Mouse (Mus musculus) heart, adult 2 months (tissue): ENCODE data around the gene Phlpp1. TPM values are rescaled to one million over a fixed set of nuclear protein-coding genes. Genes with fewer than 3 reads are reported as not detected.

Experiments used
- DNase-seq, 2 experiments: peaks; one replicate each; pipeline ENCODE4 v3.0.0; 2021
- H3K27ac ChIP-seq: fragments of 200-600 bp; 2 replicates; pipeline ENCODE4 v1.8.1; 2022
- H3K27me3 ChIP-seq: fragments of 200-500 bp; 2 replicates; pipeline ENCODE4 v1.6.1; 2012; ENCODE audit warnings: mild to moderate bottlenecking, low read length, inconsistent platforms, mixed read lengths; ENCODE audit not compliant: control insufficient read depth, insufficient read depth
- H3K36me3 ChIP-seq: fragments of 200-500 bp; 2 replicates; pipeline ENCODE4 v1.6.1; 2012; ENCODE audit warnings: low read length, inconsistent platforms; ENCODE audit not compliant: control insufficient read depth, insufficient read depth
- H3K4me1 ChIP-seq: fragments of 200-500 bp; 2 replicates; pipeline ENCODE4 v1.6.1; 2011; ENCODE audit warnings: low read length; ENCODE audit not compliant: control insufficient read depth, insufficient read depth
- H3K4me3 ChIP-seq: fragments of 200-600 bp; 2 replicates; pipeline ENCODE4 v1.8.1; 2022
- H3K79me2 ChIP-seq: fragments of 200-500 bp; replicated peaks from 2 replicates; pipeline ENCODE4 v1.6.1; 2012; ENCODE audit warnings: mild to moderate bottlenecking, inconsistent platforms, low read length, moderate library complexity, mixed read lengths; ENCODE audit not compliant: control insufficient read depth, insufficient read depth
- H3K9ac ChIP-seq: fragments of 200-500 bp; 2 replicates; pipeline ENCODE4 v1.6.1; 2012; ENCODE audit warnings: low read depth, mild to moderate bottlenecking, control low read depth, inconsistent platforms, low read length, mixed read lengths
- CTCF ChIP-seq: fragments of 200-600 bp; IDR thresholded peaks from 2 replicates; pipeline ENCODE4 v1.8.1; 2022; ENCODE audit warnings: antibody characterized with exemption, mild to moderate bottlenecking, moderate library complexity
- EP300 ChIP-seq: fragments of 200-500 bp; IDR thresholded peaks from 2 replicates; pipeline ENCODE4 v1.6.1; 2011; ENCODE audit warnings: low read depth, low read length, control low read depth; ENCODE audit not compliant: insufficient read depth
- POLR2A ChIP-seq: fragments of 200-500 bp; IDR thresholded peaks from 2 replicates; pipeline ENCODE4 v1.6.1; 2011; ENCODE audit warnings: mild to moderate bottlenecking, low read depth, low read length, control low read depth; ENCODE audit not compliant: insufficient read depth
- WGBS: fragments of 180-500 bp; shearing (Covaris S2); methylation state at CpG from one replicate; pipeline ENCODE4 v1.1.7; 2018; 5-methylcytosine and 5-hydroxymethylcytosine counted together
- intact Hi-C: fragments of 180-260 bp; cut with DNase I; formaldehyde crosslinking; loops from one replicate; pipeline ENCODE4 v1.15.1; 2025
- polyA plus RNA-seq: library from polyadenylated mRNA; depleted of rRNA; stranded (reverse); fragments of >200 nt; gene quantifications from 2 replicates; pipeline ENCODE4 v1.2.3, GENCODE M21; 2012
- total RNA-seq, 2 experiments: library from RNA; stranded (reverse); gene quantifications; 2 replicates each; pipeline ENCODE4 v1.2.3; 2021

Phlpp1 gene
- total and polyA plus RNA-seq, 3 experiments, result 9.6 to 17.2 (median 16.3) TPM

DNA sequence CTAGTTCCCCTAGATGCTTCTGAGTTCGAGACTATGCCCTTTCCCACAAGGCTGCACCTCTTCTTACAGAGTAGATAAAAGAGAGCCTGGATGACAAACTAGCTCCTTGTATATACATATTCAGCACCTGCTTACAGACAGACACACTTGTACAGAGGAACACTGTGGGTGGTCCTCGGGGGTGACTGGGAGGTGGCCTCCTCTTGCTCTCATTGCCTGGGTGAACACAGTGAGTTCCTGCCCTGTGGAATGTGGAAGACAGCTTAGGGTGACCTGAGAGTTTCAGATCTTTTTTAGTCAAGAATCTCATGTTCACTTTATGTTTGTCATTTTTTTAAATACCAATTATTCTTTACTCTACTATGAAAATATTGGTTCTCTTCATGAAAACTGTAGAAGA, 200.9 kb downstream of the Phlpp1 start:
- Histone ChIP-seq H3K4me1 (no peaks in the 10 kb centered on the region), H3K9ac (no peak overlapping the region), H3K27me3 (no peaks in the 10 kb centered on the region), H3K36me3 (no peaks in the 10 kb centered on the region), H3K4me3 (no peak overlapping the region), H3K79me2 (no peaks in the 10 kb centered on the region), H3K27ac (no peak overlapping the region)
- intact Hi-C loops, result no loop called here
- 94% methylated on average over 2 of the region's 2 CpGs for WGBS
- no peak for DNase-seq
- TF ChIP-seq EP300, result no peak
- TF ChIP-seq CTCF, result no peak
- TF ChIP-seq POLR2A, result no peak

DNA sequence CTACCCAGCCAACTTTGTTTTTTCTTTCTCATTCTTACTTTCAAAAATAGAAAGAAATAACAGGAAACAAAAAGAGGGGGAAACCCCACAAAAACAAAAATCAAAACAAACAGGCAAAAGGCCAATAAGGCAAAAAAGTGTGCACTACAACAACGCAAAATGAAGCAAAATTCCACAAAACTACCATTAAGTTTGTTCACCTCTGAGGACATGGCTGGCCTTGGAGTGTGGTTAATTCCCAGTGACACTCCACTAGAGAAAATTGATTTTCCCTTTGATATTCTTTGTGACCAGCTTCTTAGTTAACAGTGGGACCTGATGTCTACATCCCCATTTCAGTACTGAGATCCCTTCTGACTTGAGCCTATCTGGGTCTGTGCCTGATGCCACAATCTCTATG, 202.1 kb downstream of the Phlpp1 start:
- intact Hi-C loops, result loop anchor here (2.0 kb wide), 1 partner anchor 203 kb away; the partner anchor contains the start of gene Phlpp1
- H3K36me3 ChIP-seq, result no peaks in the 10 kb centered on the region
- H3K4me3 ChIP-seq, result no peak overlapping the region
- no peak overlapping the region for H3K27ac ChIP-seq
- 87% methylated on average over 1 of the region's 1 CpGs for WGBS
- no peak for DNase-seq
- H3K9ac ChIP-seq, result no peak overlapping the region
- no peaks in the 10 kb centered on the region for H3K27me3 ChIP-seq
- TF ChIP-seq POLR2A (no peak), CTCF (no peak), EP300 (no peak)
- H3K79me2 ChIP-seq, result no peaks in the 10 kb centered on the region
- H3K4me1 ChIP-seq, result no peaks in the 10 kb centered on the region

DNA sequence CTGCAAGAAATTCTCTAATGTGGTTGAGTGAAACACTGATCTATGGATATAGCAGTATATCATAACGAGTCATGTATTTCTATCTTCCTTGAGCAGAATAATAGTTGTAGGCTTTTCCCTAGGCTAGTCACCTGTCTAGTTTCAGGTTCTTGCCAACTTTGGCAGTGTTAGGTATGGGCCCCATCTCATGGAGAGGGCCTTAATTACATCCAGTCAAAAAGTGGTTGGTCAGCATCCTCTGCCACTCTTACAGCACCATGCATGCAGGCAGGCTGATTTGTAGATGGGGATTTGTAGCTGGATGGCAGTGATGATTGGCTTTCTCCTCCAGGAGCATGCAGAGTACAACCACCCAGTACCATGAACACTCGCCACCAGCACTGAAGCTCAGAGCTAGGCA, 202.7 kb downstream of the Phlpp1 start:
- no peaks in the 10 kb centered on the region for H3K79me2 ChIP-seq
- no peak for TF ChIP-seq POLR2A
- no peak for TF ChIP-seq EP300
- peak; percentile 72 for TF ChIP-seq CTCF
- H3K27ac ChIP-seq, result no peak overlapping the region
- H3K27me3 ChIP-seq, result no peaks in the 10 kb centered on the region
- no peaks in the 10 kb centered on the region for H3K36me3 ChIP-seq
- no peak overlapping the region for H3K9ac ChIP-seq
- no peaks in the 10 kb centered on the region for H3K4me1 ChIP-seq
- intact Hi-C loops, result loop anchor here (2.0 kb wide), 1 partner anchor 203 kb away; the partner anchor contains the start of gene Phlpp1
- DNase-seq, result no peak
- H3K4me3 ChIP-seq, result no peak overlapping the region
- WGBS, result 86% methylated on average over 2 of the region's 2 CpGs

DNA sequence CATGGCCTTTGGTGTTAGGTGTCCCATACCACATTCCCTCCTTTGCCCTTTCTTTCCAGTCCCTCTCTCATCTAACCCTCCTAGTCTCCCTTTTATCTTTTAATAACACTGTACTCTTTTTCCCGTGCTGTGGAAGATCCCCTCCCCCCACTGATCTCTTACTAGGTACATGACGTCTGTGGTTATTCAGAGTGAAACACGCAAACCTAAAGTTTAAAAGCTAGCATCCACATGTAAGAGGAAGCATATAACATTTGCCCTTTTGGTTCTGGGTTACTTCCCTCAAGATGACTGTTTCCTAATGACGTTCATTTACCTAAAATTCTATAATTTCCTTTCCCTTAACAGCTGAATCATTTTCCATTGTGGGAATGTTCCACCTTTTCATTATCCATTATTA, 203.4 kb downstream of the Phlpp1 start:
- intact Hi-C loops, result loop anchor here (2.0 kb wide), 1 partner anchor 204 kb away; the partner anchor contains the start of gene Phlpp1

DNA sequence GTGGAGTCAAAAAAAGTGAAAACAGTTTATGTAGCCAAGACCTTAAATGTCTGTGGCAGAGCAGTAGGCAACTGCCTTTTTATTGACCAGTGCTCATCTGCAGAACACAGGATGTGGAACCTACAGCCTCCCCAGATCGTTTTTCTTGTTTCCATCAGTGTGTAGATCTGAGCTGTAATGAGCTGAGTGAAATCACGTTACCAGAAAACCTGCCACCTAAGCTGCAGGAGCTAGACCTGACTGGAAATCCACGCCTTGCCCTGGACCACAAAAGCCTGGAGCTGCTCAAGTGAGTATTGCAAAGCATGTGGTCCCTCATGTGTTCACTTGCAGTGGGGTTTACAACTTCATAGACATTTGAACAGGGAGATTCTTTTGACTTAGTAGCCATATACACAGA, 204.5 kb downstream of the Phlpp1 start:
- Histone ChIP-seq H3K27ac (no peak overlapping the region), H3K79me2 (no peaks in the 10 kb centered on the region), H3K4me1 (no peaks in the 10 kb centered on the region), H3K4me3 (no peak overlapping the region), H3K36me3 (no peaks in the 10 kb centered on the region; the same call in 1 of the 2 replicates), H3K9ac (no peak overlapping the region), H3K27me3 (no peaks in the 10 kb centered on the region)
- 77% methylated on average over 3 of the region's 3 CpGs for WGBS
- intact Hi-C loops, result no loop called here
- DNase-seq, result no peak
- TF ChIP-seq CTCF (no peak), EP300 (no peak), POLR2A (no peak)

More for the DNA sequence above, 203.4 kb downstream of the Phlpp1 start:
- Histone ChIP-seq H3K9ac (no peak overlapping the region), H3K4me1 (no peaks in the 10 kb centered on the region), H3K27me3 (no peaks in the 10 kb centered on the region), H3K79me2 (no peaks in the 10 kb centered on the region), H3K4me3 (no peak overlapping the region), H3K27ac (no peak overlapping the region), H3K36me3 (no peaks in the 10 kb centered on the region; the same call in 1 of the 2 replicates)
- no peak for DNase-seq
- 63% methylated on average over 4 of the region's 4 CpGs for WGBS
- TF ChIP-seq EP300, result no peak
- no peak for TF ChIP-seq POLR2A
- no peak for TF ChIP-seq CTCF

DNA sequence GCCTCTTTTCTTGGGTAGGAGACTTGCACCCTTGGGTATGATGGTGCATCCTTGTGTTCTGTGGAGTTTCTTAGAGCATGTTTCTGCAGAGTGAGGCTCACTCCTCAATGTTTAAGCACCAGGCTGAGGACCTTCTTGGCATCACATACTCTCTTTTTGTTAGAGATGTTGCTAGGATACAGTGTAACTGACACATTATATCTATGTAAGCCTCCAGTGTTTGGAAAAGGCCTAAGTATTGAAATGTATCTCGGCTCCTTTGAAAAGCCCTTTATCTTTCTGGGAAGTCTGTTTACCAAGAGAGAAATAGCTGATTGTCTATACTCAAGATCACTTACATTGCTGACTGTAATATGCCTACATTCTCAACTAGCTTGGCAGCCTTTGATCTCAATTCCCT, 208.9 kb downstream of the Phlpp1 start:
- intact Hi-C loops, result no loop called here
- Histone ChIP-seq H3K79me2 (no peaks in the 10 kb centered on the region), H3K27me3 (no peaks in the 10 kb centered on the region), H3K4me1 (no peaks in the 10 kb centered on the region), H3K9ac (no peak overlapping the region), H3K27ac (no peak overlapping the region), H3K36me3 (no peaks in the 10 kb centered on the region; the same call in none of the 2 replicates), H3K4me3 (no peak overlapping the region)
- DNase-seq, result no peak
- TF ChIP-seq POLR2A (no peak), CTCF (no peak), EP300 (no peak)
- WGBS, result 55% methylated on average over 1 of the region's 1 CpGs
